Comparison of ENCODE assay signal across 8 mouse cellular contexts in the genomic region with DNA sequence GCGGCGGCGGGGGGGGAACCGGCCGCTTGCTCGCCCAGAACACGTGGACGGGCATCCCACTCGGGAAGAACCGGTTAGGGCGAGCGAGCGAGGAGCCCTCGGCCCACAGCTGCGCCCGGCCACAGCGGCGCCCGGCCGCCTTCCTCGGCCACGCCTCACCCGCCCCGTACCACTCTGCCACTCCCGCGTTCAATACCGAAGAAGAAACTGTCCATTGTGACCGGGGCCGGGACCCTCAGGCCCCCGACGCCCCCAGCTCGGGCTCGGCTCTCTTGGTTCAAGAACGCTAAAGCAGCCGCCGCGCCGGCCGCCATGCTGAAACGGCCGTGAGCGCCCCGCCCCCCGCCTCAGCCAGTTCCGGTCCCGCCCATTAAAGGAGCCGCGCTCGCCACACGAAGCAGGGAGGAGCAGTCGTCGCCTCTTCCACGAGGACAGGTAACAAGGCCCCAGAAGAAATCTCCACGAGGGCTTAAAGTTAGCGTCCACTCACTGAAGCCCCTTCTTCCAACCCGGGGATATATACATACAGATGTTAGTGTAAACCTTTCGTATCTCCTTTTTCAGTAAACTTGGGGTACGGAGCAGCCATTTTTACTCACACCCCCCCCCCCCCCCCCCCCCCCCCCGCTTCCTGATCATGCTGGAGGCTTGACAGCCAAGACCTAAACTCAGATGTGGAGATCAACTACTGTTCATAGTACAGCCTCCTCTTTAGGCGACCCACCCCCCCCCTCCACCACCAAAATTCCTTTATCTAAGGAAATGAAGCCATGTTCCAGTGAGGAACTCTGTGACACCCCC. TPM values are rescaled to one million over a fixed set of nuclear protein-coding genes. Genes with fewer than 3 reads are reported as not detected.
A peak's percentile ranks its signal among the peaks of the same experiment; 100 is the strongest.
DNase-seq lines count a peak whose midpoint lies in the region; ATAC-seq lines count a peak whose summit lies in the region.

A gene (minus strand): TSS at position 349 of the 801 bp plus-strand sequence.

- peaks cover 10% of the 10 kb centered on the region for H3K36me3 ChIP-seq in hindbrain, embryonic 11.5 days (ENCODE audit: control insufficient read depth, insufficient read depth, low read length)

- H3K4me3 ChIP-seq in hindbrain, embryonic 11.5 days (ENCODE audit: low read depth, low read length), result peak within 1 kb of the TSS; percentile 80

- peaks cover 24% of the 10 kb centered on the region for H3K27me3 ChIP-seq in hindbrain, embryonic 11.5 days (ENCODE audit: control insufficient read depth, insufficient read depth, low read length)

- H3K27ac ChIP-seq in hindbrain, embryonic 11.5 days (ENCODE audit: low read depth, low read length), result no peak within 1 kb of the TSS

- H3K4me2 ChIP-seq in hindbrain, embryonic 11.5 days (replicated peaks; ENCODE audit: low read depth, low read length), result peak within 1 kb of the TSS; percentile 97

- peaks cover 6% of the 10 kb centered on the region for H3K4me1 ChIP-seq in hindbrain, embryonic 11.5 days (replicated peaks; ENCODE audit: control insufficient read depth, insufficient read depth, low read length)

- DNase-seq in Muller cell, postnatal 12 days (ENCODE audit: inconsistent ontology term), result peak; percentile 87
- peak; percentile 57 for DNase-seq in cerebellum, adult 9-10 months
- DNase-seq in frontal cortex, adult 2 months (ENCODE audit: extremely low spot score in 1 of 2, low spot score in 1 of 2), result peak; percentile 38 to 74
- DNase-seq in hindbrain, embryonic 11.5 days (ENCODE audit: low spot score), result peak; percentile 93
- DNase-seq in layer of hippocampus, postnatal 10 days (ENCODE audit: low spot score in 2 of 2), result peak; percentile 79 to 84
- peak; percentile 88 for DNase-seq in lung, postnatal 14 days
- DNase-seq in retina, adult 2 months (ENCODE audit: low read depth, low spot score), result peak; percentile 66
- DNase-seq in thymus, postnatal 36 days, result peak; percentile 87 to 90

- H3K9me3 ChIP-seq in hindbrain, embryonic 11.5 days (ENCODE audit: control insufficient read depth, low read length), result no peaks in the 10 kb centered on the region

- ATAC-seq in hindbrain, embryonic 11.5 days (ENCODE audit: low FRiP score), result peak; percentile 84

- peak within 1 kb of the TSS; percentile 79 for H3K9ac ChIP-seq in hindbrain, embryonic 11.5 days (ENCODE audit: low read depth, low read length)

- WGBS in hindbrain, embryonic 11.5 days, result under 1% methylated on average over 56 of the region's 60 CpGs

RNA-seq across cellular contexts. Expression of the gene that starts here (rescaled TPM):
- polyA plus RNA-seq in frontal cortex, adult 2 months (2012; rRNA removed), result 16.3 and 17.5 TPM in 2 replicates
- 7.4 and 8.8 TPM in 2 replicates for polyA plus RNA-seq in hindbrain, embryonic 11.5 days (2014; fragmentation: Nextera tagmentation; extraction: Ambion mirVana)
- 10 to 100 TPM; 16.7 to 18.1 TPM for total RNA-seq in layer of hippocampus, postnatal 10 days (2021)
